Mouse (Mus musculus): ENCODE results near the gene Mme.

GRCm38 (mm10) chr3:63297787-63298186 is 56.5 kb downstream of the Mme start:
- no peak for TF ChIP-seq POLR2A (IDR thresholded peaks at IDR 0.05; ENCODE audit: insufficient read depth, low read depth, low read length)
- peak; percentile 78 for TF ChIP-seq CTCF (IDR thresholded peaks at IDR 0.05)
- no peak for TF ChIP-seq EP300 (IDR thresholded peaks at IDR 0.05; ENCODE audit: insufficient read depth, low read depth, low read length)
